Mouse (Mus musculus) monocyte, adult 5-6 weeks (primary cell): ENCODE data around the gene Cdk16. TPM values are rescaled to one million over a fixed set of nuclear protein-coding genes. Genes with fewer than 3 reads are reported as not detected.
"Not testable (repeated sequence)": the region's sequence is repeated elsewhere in the genome, so short reads cannot be mapped to it uniquely, and the experiment has no call there.

Experiments used
- ATAC-seq: fragments of 153-309, 156-312 bp; replicated peaks from 2 replicates; pipeline ENCODE4 v1.8.0; 2017; ENCODE audit warnings: mild to moderate bottlenecking; ENCODE audit not compliant: low TSS enrichment, insufficient number of reproducible peaks, severe bottlenecking, poor library complexity, low FRiP score
- total RNA-seq: library from RNA; stranded (forward); fragments of 200-1000, 200-491, 200-594 nt; gene quantifications from 3 replicates; pipeline ENCODE4 v1.2.3, GENCODE M21; 2017

Gene Cdk16
- total RNA-seq = 19.4 to 50.3 TPM (median 29.2 TPM) in 3 replicates

GRCm38 (mm10) chrX:20687519-20688067 lies at the start of gene Cdk16:
Gene Cdk16, plus strand, starts transcription at chrX:20687954.
- ATAC-seq = peak; percentile 90

GRCm38 (mm10) chrX:20638141-20638540 lies 49.6 kb upstream of the Cdk16 start:
- ATAC-seq = no peak

- ATAC-seq = no peak
Measured at GRCm38 (mm10) chrX:20644780-20645179, 43.0 kb upstream of the Cdk16 start.

- ATAC-seq = no peak
Measured at GRCm38 (mm10) chrX:20657593-20657992, 30.2 kb upstream of the Cdk16 start.

GRCm38 (mm10) chrX:20658026-20658652 lies 29.6 kb upstream of the Cdk16 start, which contains the start of gene Uba1:
Gene Uba1, plus strand, starts transcription at chrX:20658326.
- peak; percentile 83 for ATAC-seq

GRCm38 (mm10) chrX:20658891-20659406 lies 28.8 kb upstream of the Cdk16 start:
- ATAC-seq = no peak

GRCm38 (mm10) chrX:20662317-20662715 lies 25.4 kb upstream of the Cdk16 start:
- no peak for ATAC-seq

- peak; percentile 89 for ATAC-seq
Measured at GRCm38 (mm10) chrX:20662716-20663443, 24.9 kb upstream of the Cdk16 start.

DNA sequence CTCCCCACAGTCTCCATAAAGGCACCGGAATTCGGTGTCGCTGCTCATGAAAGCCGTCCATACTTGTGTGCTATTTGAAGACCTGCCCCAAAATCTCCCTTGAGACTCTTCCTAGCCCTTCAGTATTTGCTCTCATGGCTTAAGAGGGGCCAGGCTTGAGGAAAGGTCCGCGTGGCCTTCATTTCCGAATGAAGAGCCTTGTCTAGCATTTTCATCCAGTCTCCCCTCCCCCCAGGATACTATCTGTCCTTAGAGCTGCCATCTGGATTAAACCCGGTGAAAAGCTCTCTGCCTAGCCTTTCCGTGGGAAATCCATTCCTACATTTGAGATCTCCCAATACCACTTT lies 24.3 kb upstream of the Cdk16 start:
- ATAC-seq = no peak

DNA sequence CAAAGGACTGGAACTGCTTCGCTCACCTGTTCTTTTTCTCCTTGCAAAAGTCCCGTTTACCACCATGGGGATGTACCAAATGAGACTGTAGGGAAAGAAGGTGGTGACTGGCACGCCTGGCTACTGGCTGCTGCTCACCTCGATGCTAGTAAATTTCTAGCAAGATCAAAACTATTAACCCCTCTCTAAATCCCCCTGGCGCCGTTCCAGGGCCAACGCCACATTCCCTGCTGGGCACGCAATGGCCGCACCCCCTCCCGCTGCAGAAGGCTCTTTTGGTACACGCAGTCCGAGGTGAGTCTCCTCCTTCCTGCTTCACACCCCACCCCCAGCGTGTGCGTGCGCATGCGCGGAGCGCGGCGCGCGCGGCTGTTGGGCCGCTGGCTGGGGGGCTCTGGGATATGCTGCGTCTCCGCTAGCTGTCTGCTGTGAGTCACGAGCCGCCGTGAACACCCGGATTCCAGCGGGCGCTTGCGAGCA lies 354 bp downstream of the Cdk16 start:
- ATAC-seq = peak; percentile 82

DNA sequence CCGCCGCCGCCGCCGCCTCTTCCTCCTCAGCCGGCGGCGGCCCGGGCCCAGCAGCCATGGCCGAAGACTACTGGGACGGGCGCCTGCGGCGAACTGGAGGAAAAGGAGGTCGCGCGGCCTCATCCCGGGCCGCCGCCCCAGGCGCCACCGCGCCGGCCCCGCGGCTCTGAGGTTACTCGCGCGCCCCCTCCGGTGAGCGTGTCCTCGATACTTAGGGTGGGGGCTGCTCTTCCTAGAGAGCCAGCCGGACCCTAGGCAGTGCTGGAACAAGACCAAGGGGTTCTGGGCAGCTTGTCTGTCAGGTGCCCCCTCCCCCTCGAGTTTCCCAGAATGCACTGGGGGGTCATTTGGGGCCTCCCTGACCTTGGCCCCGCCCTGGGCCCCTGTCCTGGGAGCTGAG lies 861 bp downstream of the Cdk16 start:
- peak; percentile 34 for ATAC-seq

DNA sequence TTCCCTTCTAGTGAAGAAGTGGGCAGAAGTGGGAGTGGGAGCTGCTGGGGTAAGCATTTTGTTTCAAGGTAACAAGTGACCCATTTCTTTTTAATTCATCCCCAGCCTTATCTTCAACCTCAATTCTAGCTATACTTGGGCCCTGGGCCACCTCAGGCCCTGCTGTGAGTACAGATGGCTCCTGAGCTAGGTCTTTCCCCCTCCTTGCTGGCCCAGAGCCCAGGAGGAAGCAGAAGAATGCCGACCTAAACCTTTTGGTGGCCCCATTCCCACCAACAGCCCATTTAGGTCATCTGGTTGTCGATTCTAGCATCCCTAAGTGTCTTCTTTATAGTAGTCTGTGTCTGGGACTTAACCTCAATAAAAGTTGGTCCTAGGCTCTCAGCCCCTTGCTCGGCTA lies 3.8 kb downstream of the Cdk16 start:
- ATAC-seq = no peak

DNA sequence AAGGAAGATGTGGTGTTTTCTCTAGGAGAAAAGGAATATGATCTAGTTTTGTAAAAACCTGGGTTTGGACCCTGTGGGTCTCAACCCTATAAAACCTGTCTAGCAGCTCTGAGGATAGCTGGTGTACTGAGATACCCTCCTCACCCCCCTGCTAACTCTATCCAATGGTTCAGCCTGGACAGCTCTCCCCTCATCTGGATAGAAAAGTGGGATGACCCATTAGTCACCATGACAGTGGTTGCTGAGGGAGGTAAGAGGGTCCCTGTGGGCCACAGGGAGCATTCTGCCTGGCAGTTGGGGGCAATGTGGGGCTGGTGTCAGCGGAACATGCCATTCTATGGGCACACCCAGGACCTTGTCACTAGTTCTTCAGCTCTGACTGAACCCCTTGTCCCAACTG lies 4.9 kb downstream of the Cdk16 start:
- no peak for ATAC-seq

- no peak for ATAC-seq
Measured at GRCm38 (mm10) chrX:20695842-20696241, 8.1 kb downstream of the Cdk16 start.

DNA sequence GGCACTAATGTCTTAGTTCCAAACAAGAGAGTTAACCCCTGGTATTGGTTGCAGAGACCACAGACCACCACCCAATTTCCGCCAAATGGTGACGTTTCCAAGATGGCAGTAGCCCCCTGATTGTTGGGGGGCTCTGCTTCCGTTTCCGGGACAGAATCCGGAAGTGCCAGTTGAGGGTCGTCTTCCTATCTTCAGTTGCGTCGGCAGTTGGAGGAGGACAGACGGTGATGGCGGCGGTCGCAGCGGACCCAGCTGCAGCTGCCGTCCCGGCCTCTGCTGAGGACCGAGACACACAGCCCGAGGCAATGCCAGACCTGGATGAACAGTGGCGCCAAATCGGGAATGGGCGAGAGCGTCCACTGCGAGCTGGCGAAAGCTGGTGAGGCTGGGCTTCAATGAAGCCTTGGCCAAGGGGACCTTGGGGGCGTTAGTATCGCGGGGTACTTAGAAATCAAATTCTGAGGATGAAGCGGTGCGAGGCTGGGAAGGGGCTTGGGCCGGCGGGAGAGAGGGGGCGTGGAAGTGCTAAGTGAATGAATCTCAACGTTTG lies 16.1 kb downstream of the Cdk16 start, which contains the start of gene Usp11:
TSS of gene Usp11 (plus strand) at position 166 of the 550 bp plus-strand sequence.
- ATAC-seq = no peak

GRCm38 (mm10) chrX:20704295-20705082 lies 16.7 kb downstream of the Cdk16 start:
- peak; percentile 92 for ATAC-seq

DNA sequence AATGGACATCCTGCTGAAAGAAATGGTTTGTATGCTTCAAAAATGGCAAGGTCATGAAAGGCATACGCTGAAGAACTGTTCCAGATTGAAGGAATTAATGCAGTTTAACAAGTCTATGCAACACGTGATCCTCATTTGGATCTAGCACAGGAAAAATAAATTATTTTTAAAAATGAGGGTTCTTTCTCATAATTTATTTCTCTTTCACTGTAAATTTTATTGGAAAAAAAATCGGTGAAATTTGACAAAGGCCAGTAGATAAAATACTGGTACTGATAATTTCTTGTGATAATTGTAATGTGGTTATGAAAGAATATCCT lies 17.3 kb downstream of the Cdk16 start:
- no peak for ATAC-seq

DNA sequence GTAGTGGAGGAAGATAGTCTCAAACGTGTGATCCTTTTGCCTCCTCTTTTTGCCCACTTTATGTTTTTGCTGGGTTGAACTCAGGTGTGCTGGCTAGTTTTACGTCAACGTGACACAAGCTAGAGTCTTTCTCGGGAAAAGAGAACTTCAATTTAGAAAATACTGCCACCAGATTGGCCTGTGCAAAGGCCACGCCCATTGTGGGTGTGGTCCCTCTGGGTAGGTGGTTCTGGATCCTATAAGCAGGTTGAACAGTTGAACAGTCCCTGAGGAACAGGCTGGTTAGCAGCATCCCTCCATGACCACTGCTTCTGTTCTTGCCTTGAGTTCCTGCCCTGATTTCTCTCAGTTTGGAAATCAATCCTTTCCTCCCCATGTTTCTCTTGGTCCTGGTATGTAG lies 40.9 kb downstream of the Cdk16 start:
- no peak for ATAC-seq

DNA sequence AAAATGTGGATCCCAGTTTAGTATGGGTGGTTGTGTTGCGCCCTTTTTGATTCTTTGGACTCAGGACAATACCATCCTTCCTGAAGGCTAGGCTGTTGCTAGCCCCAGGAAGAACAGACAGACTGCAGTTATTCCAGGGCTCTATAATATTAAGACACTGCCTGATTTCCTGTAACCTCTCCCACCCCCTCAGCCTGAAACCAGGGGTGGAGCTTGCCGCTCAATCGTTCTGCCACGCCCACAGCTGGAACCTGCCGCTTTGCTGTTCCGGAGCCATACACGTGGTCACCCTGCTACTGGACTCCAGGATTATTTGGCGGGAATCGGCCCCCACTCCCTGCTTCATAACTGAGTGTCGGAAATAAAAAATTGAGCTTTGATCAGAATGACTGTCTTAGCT lies 42.3 kb downstream of the Cdk16 start:
- not testable (repeated sequence) for ATAC-seq
